Mouse (Mus musculus) hindbrain, embryonic 11.5 days (tissue): ENCODE results near the gene Psmb7. TPM values are rescaled to one million over a fixed set of nuclear protein-coding genes. Genes with fewer than 3 reads are reported as not detected.
A peak's percentile ranks its signal among the peaks of the same experiment; 100 is the strongest.

Source experiments
- ATAC-seq: fragments of 200-750 bp; cut with Nextera tagmentation; 2 replicates; pipeline ENCODE4 v1.8.0; 2017; ENCODE audit warnings: mild to moderate bottlenecking, moderate TSS enrichment, moderate library complexity; ENCODE audit not compliant: low FRiP score
- DNase-seq: peaks from one replicate; pipeline ENCODE4 v3.0.0-alpha.2; 2015; ENCODE audit warnings: low spot score
- H3K27ac ChIP-seq: fragments of 300-500 bp; sonication (generic); 2 replicates; pipeline ENCODE4 v1.5.1; 2014; ENCODE audit warnings: mild to moderate bottlenecking, low read depth, low read length
- H3K27me3 ChIP-seq: fragments of 300-500 bp; sonication (generic); 2 replicates; pipeline ENCODE4 v1.6.1; 2014; ENCODE audit warnings: mild to moderate bottlenecking, low read length, moderate library complexity, mixed read lengths; ENCODE audit not compliant: control insufficient read depth, insufficient read depth
- H3K36me3 ChIP-seq: fragments of 300-500 bp; sonication (generic); 2 replicates; pipeline ENCODE4 v1.6.1; 2014; ENCODE audit warnings: mild to moderate bottlenecking, low read length, moderate library complexity, mixed read lengths; ENCODE audit not compliant: control insufficient read depth, insufficient read depth
- H3K4me1 ChIP-seq: fragments of 300-500 bp; sonication (generic); replicated peaks from 2 replicates; pipeline ENCODE4 v1.6.1; 2014; ENCODE audit warnings: low read length, mixed read lengths; ENCODE audit not compliant: control insufficient read depth, insufficient read depth
- H3K4me2 ChIP-seq: fragments of 300-500 bp; sonication (generic); replicated peaks from 2 replicates; pipeline ENCODE4 v1.6.1; 2014; ENCODE audit warnings: mild to moderate bottlenecking, low read depth, low read length
- H3K4me3 ChIP-seq: fragments of 300-500 bp; sonication (generic); 2 replicates; pipeline ENCODE4 v1.5.1; 2014; ENCODE audit warnings: low read depth, low read length
- H3K9ac ChIP-seq: fragments of 300-500 bp; sonication (generic); 2 replicates; pipeline ENCODE4 v1.6.1; 2014; ENCODE audit warnings: low read depth, low read length
- H3K9me3 ChIP-seq: fragments of 300-500 bp; sonication (generic); 2 replicates; pipeline ENCODE4 v1.6.1; 2016; ENCODE audit warnings: low read length; ENCODE audit not compliant: control insufficient read depth
- WGBS: fragments of 180-500 bp; shearing (Covaris S2); extraction: QIAGEN DNeasy Blood & Tissue Kit; methylation state at CpG from one replicate; pipeline ENCODE4 v1.1.7; 2014; 5-methylcytosine and 5-hydroxymethylcytosine counted together
- polyA plus RNA-seq: library from polyadenylated mRNA; unstranded; fragments of >200 nt; fragmentation: Nextera tagmentation; extraction: Ambion mirVana; gene quantifications from 2 replicates; pipeline ENCODE4 v1.2.1, GENCODE M21; 2014

The Psmb7 gene
- polyA plus RNA-seq, 1 experiment from 2014 or later: 355 TPM

DNA sequence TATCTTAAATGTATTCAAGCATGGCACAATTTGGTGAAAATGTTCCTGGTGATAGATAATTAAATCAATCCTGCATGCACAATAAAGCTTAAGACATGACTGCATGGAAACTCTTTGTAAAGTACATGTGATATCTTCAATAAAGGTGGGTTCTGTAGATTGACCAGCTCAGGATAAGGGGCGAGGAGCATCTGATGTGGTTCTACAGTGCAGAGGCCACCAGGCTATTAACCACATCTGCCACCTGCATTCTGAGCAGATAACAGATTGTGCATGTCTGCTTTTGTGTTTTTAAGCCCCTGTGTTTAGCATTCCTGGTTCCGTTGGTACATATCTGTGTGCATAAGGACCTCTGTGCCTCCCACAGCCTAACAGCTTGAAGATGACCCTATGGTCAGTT lies 100.7 kb downstream of the Psmb7 start:
- no peak for DNase-seq
- Histone ChIP-seq H3K27ac (no peak overlapping the region), H3K4me1 (peaks cover 10% of the 10 kb centered on the region; the same call in 1 of the 2 replicates), H3K4me3 (no peak overlapping the region), H3K36me3 (no peaks in the 10 kb centered on the region), H3K9me3 (no peaks in the 10 kb centered on the region), H3K9ac (no peak overlapping the region), H3K4me2 (no peak overlapping the region), H3K27me3 (no peaks in the 10 kb centered on the region)
- no peak for ATAC-seq
- 87% methylated on average over 2 of the region's 2 CpGs for WGBS

DNA sequence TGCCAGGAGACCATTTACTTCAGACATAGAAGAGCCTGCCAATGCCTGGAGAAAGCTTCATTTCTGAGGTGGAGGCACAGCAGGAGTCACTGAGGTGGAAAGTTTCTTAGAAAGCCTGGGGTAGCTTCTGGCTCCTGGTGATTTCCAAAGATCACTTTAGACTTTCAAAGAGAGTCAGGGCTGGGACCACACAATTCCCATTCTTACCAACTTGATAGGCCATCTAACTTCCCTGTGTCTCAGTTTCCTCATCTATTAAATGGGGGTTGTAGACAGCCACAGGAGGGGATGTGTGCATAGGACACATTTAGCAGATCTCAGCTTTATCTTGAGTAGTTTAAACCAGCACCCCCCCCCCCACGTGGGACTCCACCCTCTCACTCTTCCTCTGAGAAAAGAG lies 101.5 kb downstream of the Psmb7 start:
- Histone ChIP-seq H3K4me2 (no peak overlapping the region), H3K4me1 (peaks cover 13% of the 10 kb centered on the region; the same call in 1 of the 2 replicates), H3K4me3 (no peak overlapping the region), H3K36me3 (no peaks in the 10 kb centered on the region), H3K9ac (no peak overlapping the region), H3K27me3 (no peaks in the 10 kb centered on the region), H3K9me3 (no peaks in the 10 kb centered on the region), H3K27ac (no peak overlapping the region)
- ATAC-seq: no peak
- DNase-seq: no peak
- 44% methylated on average over 1 of the region's 1 CpGs for WGBS

DNA sequence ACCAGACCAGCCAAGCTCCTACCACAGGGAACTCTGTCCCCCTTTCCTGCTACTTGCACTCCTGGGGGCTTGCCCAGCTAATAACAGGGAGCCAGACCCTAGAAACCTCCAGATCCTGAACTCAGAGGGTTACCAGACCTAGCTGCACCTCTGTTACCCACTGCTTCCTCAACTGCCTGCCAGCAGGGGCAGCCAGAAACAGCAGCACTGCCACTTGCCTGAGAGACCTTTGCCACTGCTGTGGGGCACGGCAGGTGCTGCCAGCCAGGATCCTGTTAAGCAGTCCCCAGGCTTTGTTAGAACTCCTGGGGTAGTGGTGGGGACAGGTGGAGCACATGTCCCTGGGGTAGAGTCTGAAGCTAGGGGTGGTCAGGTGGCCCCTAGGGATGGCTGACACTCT lies 102.3 kb downstream of the Psmb7 start:
- Histone ChIP-seq H3K9ac (no peak overlapping the region), H3K27me3 (no peaks in the 10 kb centered on the region), H3K4me3 (no peak overlapping the region), H3K36me3 (no peaks in the 10 kb centered on the region), H3K9me3 (no peaks in the 10 kb centered on the region), H3K27ac (no peak overlapping the region), H3K4me1 (peaks cover 13% of the 10 kb centered on the region; the same call in 1 of the 2 replicates), H3K4me2 (no peak overlapping the region)
- DNase-seq: no peak
- no peak for ATAC-seq
- 77% methylated on average over 1 of the region's 1 CpGs for whole genome bisulfite sequencing

DNA sequence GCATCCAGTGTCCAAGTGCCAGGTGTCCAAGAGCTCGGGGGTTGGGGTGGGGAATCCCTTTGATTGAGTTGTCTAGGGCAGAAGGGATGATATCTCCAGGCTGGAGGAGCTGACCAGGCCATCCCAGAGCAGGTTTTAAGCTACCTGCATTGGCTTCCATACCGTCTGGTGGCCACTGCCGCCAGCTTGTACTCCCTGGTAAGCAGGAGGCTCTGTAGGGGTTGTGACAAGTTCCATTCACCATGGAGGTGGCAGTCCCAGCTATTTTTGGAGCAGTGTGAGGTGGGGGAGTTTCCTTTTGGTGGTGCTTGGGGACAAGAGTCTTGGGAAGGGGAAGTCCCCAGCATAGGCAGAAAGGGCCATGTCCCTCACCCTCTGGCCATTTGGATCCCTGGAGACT lies 102.8 kb downstream of the Psmb7 start:
- ATAC-seq: no peak
- H3K36me3 ChIP-seq: no peaks in the 10 kb centered on the region
- no peak for DNase-seq

GRCm38 (mm10) chr2:38540666-38541065 lies 103.2 kb downstream of the Psmb7 start:
- H3K4me2 ChIP-seq: no peak overlapping the region
- H3K4me3 ChIP-seq: no peak overlapping the region
- no peaks in the 10 kb centered on the region for H3K9me3 ChIP-seq
- H3K36me3 ChIP-seq: no peaks in the 10 kb centered on the region
- H3K4me1 ChIP-seq: peaks cover 8% of the 10 kb centered on the region; the same call in 1 of the 2 replicates
- H3K9ac ChIP-seq: no peak overlapping the region
- no peak overlapping the region for H3K27ac ChIP-seq
- ATAC-seq: no peak
- WGBS: 87% methylated on average over 6 of the region's 6 CpGs
- H3K27me3 ChIP-seq: no peaks in the 10 kb centered on the region
- no peak for DNase-seq

More for the DNA sequence above, 102.8 kb downstream of the Psmb7 start:
- Histone ChIP-seq H3K4me1 (peaks cover 9% of the 10 kb centered on the region; the same call in 1 of the 2 replicates), H3K9me3 (no peaks in the 10 kb centered on the region), H3K9ac (no peak overlapping the region), H3K4me3 (no peak overlapping the region), H3K4me2 (no peak overlapping the region), H3K27ac (no peak overlapping the region), H3K27me3 (no peaks in the 10 kb centered on the region)
- WGBS: 82% methylated on average over 3 of the region's 3 CpGs

DNA sequence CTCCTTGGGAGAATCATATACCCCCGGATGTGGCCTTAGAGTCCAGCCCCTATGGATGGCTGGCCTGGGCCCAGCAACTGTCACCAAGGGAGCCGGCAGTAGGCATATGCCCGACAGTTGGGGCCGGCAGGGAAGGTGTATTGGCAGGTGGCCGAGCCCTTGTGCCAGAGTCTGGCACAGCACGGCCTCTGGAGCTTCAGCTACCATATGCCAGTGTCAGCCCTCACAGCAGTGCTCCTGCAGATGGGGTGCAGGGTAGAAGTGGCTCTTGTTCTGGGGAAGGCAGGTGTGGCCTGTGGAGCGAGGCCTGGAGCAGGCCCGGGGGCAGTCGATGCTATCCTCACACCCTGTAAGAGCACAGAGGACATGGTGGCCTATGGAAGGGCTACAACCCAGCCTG lies 104.2 kb downstream of the Psmb7 start:
- H3K27ac ChIP-seq: no peak overlapping the region
- H3K4me2 ChIP-seq: no peak overlapping the region
- DNase-seq (no peak), ATAC-seq (peak; percentile 46)
- H3K36me3 ChIP-seq: no peaks in the 10 kb centered on the region
- H3K9me3 ChIP-seq: no peaks in the 10 kb centered on the region
- H3K4me3 ChIP-seq: no peak overlapping the region
- peaks cover 8% of the 10 kb centered on the region; the same call in 1 of the 2 replicates for H3K4me1 ChIP-seq
- H3K27me3 ChIP-seq: no peaks in the 10 kb centered on the region
- H3K9ac ChIP-seq: no peak overlapping the region
- 83% methylated on average over 9 of the region's 9 CpGs for WGBS

Other genes starting within 250 kb of the Psmb7 start
- gene Nek6, start 132.4 kb downstream of the Psmb7 start, polyA plus RNA-seq: 84.5 and 87.8 TPM in 2 replicates
- 0.19 and 0.20 TPM in 2 replicates for gene Nr5a1, start 70.5 kb upstream of the Psmb7 start, polyA plus RNA-seq